Mouse (Mus musculus) frontal cortex, postnatal 25 days (tissue): ENCODE measurements around the gene Bcl11a.

Experiments
- DNase-seq, 2 experiments: peaks; one replicate each; pipeline ENCODE4 v3.0.0; 2022; ENCODE audit warnings: low spot score in 2 of 2

Bcl11a gene

DNA sequence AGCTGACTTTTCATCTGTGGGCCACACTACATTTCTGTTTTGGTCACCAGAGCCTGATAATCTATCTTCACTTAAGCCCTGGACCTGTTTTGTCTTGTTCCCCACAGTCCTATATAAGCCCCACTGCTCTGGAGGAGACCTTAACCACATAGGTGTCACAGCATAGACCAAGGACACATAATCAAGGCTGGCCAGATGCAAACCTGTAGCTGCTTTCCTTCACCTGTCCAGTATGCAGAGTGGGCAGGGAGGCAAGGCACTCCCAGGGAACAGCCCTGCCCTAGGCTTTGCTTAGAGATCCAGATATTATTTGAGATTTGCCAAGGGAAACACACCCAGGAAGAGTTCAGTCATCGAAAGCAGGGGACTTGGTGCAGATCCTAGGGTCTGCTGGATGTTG lies 125.6 kb downstream of the Bcl11a start:
- no peak for DNase-seq

DNA sequence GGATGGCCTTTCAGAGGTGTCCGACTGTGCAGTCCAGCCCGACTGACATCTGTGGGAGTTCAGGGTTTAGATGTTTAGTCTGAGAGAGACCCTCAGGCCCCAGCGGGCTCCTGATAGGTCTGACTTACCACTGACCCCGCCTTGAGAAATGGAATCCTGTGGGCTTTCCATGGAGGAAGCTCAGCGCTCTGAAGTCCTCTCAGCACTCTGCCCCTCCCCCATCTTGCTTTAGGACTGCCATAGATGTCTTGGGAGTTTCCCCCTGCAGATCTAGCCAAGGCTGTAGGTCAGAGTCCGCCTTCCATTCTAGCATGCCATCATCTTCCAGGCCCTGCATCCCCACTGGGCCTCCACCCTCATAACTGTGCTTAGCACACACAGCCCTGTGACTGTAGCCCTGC lies 131.1 kb downstream of the Bcl11a start:
- no peak for DNase-seq

DNA sequence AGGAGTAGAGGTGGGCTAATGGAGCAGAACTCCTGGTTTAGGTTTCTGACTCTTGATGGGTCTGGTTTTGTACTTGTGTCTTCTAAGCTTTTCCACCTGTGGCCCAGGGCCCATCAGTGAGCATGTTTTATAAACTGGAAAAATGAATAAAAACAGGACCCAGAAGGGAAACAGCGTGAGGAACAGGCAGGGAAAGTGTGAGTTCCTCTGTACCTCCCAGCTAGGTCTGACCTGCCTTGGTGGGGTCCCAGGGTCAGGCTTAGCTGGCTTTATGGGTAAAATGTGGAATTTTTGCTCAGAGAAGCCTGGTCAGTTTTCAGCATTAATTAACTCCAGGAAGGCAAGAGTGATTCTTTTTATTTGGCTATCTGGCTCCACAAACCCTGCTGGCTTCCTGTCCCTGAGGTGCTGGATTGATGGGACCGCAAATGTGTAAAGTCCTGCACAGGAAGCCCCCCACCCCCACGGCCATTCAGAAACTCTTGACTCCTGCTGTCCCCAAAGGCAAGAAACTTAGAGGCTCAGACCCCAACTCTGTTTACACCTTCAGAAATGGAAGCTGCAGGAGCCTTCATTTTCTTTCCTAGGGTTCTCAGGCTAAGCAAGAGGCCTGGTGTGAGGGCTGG lies 136.8 kb downstream of the Bcl11a start:
- no peak for DNase-seq

DNA sequence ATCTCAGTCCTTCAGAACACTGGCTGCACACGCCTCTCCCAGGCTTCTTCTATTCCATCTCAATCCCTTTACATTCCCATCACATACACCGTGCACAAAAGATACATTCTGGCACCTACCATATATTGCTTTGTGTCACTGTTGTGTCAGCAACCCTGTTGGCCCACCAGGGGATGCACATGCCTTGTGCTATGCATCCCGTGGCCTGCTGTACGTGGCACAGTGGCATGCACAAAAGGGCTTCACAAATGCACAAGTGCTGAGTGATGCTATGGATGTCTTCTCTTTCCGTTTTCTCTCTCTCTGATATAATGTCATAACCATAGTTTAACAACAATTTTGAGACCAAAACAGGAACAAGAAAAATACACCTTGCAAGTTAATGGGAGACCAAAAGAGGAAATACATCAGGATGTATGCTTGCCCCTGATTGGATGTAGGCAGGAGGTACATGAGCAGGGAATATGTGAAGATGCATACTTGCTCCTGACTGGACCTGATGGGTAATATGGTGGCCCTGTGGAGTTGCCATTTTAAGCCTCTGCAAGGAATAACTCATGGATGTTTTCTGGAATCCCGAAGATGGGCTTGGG lies 140.0 kb downstream of the Bcl11a start:
- no peak for DNase-seq

DNA sequence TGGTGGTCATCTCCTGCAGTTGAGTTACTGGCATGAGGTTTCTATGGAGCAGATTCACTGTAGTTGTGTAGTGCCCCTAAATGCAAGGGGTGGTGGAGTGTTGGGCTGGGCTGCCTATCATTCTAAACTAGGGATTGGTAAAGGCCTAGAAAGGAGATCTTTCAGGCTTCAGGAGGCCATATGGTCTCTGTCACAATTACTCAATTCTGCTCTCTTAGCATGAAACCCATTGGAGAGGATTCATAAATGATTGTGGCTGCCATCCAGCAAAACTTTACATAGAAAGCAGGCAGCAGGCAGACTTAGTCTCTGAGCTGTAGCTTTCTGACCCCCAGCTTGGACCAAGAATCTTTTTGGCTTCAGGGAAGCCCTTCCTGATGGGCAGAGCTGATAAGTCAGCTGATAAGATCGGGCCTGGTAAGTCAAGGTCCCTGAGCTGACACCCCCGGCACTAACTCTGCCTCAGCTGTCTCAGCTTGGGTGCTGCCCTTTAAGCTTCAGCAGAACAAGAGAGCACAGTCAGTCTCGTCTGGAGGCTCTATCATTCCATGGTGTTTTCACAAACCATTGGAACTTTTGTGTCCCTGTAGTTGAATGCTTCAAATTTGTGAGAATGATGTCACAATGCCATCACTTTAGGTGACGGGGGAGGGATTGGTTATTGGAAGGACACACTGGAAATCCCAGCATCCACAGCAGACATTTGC lies 143.9 kb downstream of the Bcl11a start:
- no peak for DNase-seq
